Mouse (Mus musculus) lung, embryonic 16.5 days (tissue): ENCODE measurements at regions not wholly inside any gene's neighbourhood (a gene's known extent, or its start where the extent isn't known, plus 50 kb on each side); places are given as distances from the start of the nearest gene placed in this dataset.
"Not testable (repeated sequence)": the region's sequence is repeated elsewhere in the genome, so short reads cannot be mapped to it uniquely, and the experiment has no call there.

Experiments
- ATAC-seq: fragments of 200-750 bp; cut with Nextera tagmentation; 2 replicates; pipeline ENCODE4 v1.8.0; 2017; ENCODE audit warnings: low read depth, mild to moderate bottlenecking, moderate library complexity
- H3K27ac ChIP-seq: fragments of 300-500 bp; sonication (generic); 2 replicates; pipeline ENCODE4 v1.5.1; 2014; ENCODE audit warnings: mild to moderate bottlenecking, control low read depth, low read length
- H3K27me3 ChIP-seq: fragments of 300-500 bp; sonication (generic); 2 replicates; pipeline ENCODE4 v1.6.1; 2014; ENCODE audit warnings: low read depth, low read length, mixed read lengths; ENCODE audit not compliant: control insufficient read depth, insufficient read depth
- H3K36me3 ChIP-seq: fragments of 300-500 bp; sonication (generic); 2 replicates; pipeline ENCODE4 v1.6.1; 2014; ENCODE audit warnings: low read length; ENCODE audit not compliant: control insufficient read depth, insufficient read depth
- H3K4me1 ChIP-seq: fragments of 300-500 bp; sonication (generic); replicated peaks from 2 replicates; pipeline ENCODE4 v1.6.1; 2014; ENCODE audit warnings: low read length, mixed read lengths; ENCODE audit not compliant: control insufficient read depth, insufficient read depth
- H3K4me2 ChIP-seq: fragments of 300-500 bp; sonication (generic); 2 replicates; pipeline ENCODE4 v1.6.1; 2014; ENCODE audit warnings: low read depth, low read length, control low read depth
- H3K4me3 ChIP-seq: fragments of 300-500 bp; sonication (generic); 2 replicates; pipeline ENCODE4 v1.5.1; 2014; ENCODE audit warnings: mild to moderate bottlenecking, low read length, control low read depth
- H3K9ac ChIP-seq: fragments of 300-500 bp; sonication (generic); 2 replicates; pipeline ENCODE4 v1.6.1; 2014; ENCODE audit warnings: low read length, control low read depth
- H3K9me3 ChIP-seq: fragments of 300-500 bp; sonication (generic); 2 replicates; pipeline ENCODE4 v1.6.1; 2016; ENCODE audit warnings: low read length; ENCODE audit not compliant: control insufficient read depth
- WGBS: fragments of 180-500 bp; shearing (Covaris S2); extraction: QIAGEN DNeasy Blood & Tissue Kit; methylation state at CpG from one replicate; pipeline ENCODE4 v1.1.7; 2014; 5-methylcytosine and 5-hydroxymethylcytosine counted together

DNA sequence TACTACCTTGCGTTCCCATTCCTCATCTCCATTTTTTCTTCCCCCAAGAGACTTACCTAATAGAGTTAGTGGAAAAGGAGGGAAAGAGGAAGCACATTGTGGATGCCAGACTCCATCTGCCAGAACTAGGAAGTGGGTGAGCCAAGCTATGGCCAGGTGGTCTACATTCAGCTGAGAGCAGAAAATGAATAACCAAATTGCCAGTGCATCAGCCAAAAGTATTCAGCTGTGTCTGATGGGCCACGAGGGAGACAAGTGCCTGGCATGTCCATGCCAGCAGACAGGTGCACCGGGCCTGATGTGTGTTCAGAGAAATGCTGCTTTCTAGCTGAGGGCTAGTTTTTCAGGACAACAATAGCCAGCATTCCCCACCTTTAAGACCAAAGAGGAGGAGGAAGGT, 126.4 kb downstream of the Tomm20 start:
- peaks cover 3% of the 10 kb centered on the region; the same call in 1 of the 2 replicates for H3K4me1 ChIP-seq
- no peak overlapping the region for H3K4me3 ChIP-seq
- no peak overlapping the region for H3K4me2 ChIP-seq
- no peak for ATAC-seq
- 87% methylated on average over 3 of the region's 3 CpGs for WGBS
- H3K27ac ChIP-seq, result no peak overlapping the region
- no peaks in the 10 kb centered on the region for H3K27me3 ChIP-seq
- H3K36me3 ChIP-seq, result no peaks in the 10 kb centered on the region
- no peaks in the 10 kb centered on the region for H3K9me3 ChIP-seq
- no peak overlapping the region for H3K9ac ChIP-seq

DNA sequence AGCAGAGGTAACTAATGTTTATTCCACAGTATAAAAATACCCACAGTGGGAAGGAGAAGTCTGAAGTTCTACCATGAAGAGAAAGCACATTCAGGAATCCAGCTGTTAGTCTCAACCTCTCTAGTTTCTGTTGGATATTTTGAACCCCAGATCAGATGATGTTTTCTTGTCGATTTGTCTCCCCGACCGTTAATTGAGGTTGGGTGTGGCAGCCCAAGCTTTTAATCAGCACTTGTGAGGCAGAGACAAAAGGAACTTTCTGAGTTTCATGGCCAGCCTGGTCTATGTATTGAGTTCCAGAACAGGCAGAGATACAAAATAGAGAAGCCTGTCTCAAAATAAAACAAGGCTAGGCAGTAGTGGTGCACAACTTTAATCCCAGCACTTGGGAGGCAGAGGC, 129.5 kb downstream of the Tomm20 start:
- H3K9ac ChIP-seq, result no peak overlapping the region
- H3K9me3 ChIP-seq, result peaks cover 8% of the 10 kb centered on the region
- no peak overlapping the region for H3K4me3 ChIP-seq
- H3K27ac ChIP-seq, result no peak overlapping the region
- ATAC-seq, result no peak
- H3K36me3 ChIP-seq, result no peaks in the 10 kb centered on the region
- WGBS, result 80% methylated on average over 3 of the region's 3 CpGs
- peaks cover 2% of the 10 kb centered on the region; the same call in 1 of the 2 replicates for H3K4me1 ChIP-seq
- H3K4me2 ChIP-seq, result no peak overlapping the region
- H3K27me3 ChIP-seq, result no peaks in the 10 kb centered on the region

DNA sequence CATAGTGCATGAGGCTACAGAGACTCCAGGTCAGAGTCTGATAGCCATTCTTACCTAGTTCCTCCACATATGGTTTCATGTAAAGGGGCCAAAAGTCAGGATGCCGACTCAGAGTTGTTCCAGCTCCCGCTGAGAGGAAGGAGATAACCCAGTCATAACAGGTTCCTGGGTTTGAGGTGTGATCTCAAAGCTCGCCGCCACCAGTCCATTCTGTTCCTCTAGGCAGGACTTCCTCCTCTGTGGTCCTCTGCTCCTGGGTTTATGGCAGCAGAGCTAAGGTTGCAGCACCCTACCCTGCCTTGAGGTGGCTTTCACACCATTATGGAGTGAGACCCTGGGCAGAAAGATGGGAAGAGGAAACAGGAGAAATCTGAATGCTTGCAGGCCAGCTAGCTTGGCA, 131.2 kb downstream of the Tomm20 start:
- ATAC-seq, result no peak
- Histone ChIP-seq H3K27me3 (no peaks in the 10 kb centered on the region), H3K27ac (no peak overlapping the region), H3K36me3 (no peaks in the 10 kb centered on the region), H3K4me2 (no peak overlapping the region), H3K4me3 (no peak overlapping the region), H3K9ac (no peak overlapping the region), H3K4me1 (peaks cover under 1% of the 10 kb centered on the region; the same call in 1 of the 2 replicates), H3K9me3 (peaks cover 8% of the 10 kb centered on the region)
- 70% methylated on average over 4 of the region's 4 CpGs for WGBS

DNA sequence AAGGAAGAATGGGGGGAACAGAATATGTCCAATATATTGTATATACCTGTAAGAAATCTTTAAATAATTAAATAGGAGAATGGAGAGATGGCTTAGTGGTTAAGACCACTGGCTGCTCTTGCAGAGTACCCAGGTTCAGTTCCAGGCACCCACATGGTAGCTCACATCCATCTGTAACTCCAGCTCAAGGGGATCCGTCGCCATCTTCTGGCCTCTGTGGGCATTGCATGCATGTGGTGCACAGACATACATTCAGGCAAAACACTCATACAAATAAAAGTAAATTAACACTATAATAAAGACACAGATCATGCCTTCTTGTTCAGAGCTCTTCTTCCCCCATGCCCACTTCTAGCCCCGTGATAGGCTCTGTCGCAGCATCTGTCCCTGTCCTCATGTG, 132.0 kb downstream of the Tomm20 start:
- peaks cover 4% of the 10 kb centered on the region; the same call in 1 of the 2 replicates for H3K4me1 ChIP-seq
- peaks cover 8% of the 10 kb centered on the region for H3K9me3 ChIP-seq
- ATAC-seq, result no peak
- H3K9ac ChIP-seq, result no peak overlapping the region
- no peaks in the 10 kb centered on the region for H3K36me3 ChIP-seq
- H3K4me3 ChIP-seq, result no peak overlapping the region
- no peak overlapping the region for H3K4me2 ChIP-seq
- H3K27ac ChIP-seq, result no peak overlapping the region
- WGBS, result 74% methylated on average over 4 of the region's 4 CpGs
- H3K27me3 ChIP-seq, result no peaks in the 10 kb centered on the region

DNA sequence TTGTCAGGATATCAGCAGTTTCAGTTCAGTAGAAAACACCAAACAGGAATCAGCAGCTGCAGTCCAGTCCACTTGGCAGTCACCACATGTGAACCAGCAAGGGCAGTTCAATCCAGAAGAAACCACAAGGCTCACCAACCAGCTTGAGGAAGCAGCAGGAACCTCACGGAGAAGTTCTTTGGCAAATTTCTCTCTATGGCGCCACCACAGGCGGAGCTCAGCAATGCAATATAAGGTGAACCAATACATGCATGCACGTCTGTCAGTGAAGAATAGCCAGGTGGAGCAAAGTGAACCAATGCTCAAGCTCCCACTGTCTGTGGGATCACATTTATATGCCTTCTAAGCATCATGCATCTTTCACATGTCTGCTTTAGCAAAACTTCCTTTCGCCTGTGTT, 132.9 kb downstream of the Tomm20 start:
- Histone ChIP-seq H3K4me1 (peaks cover 4% of the 10 kb centered on the region; the same call in 1 of the 2 replicates), H3K4me2 (no peak overlapping the region), H3K36me3 (no peaks in the 10 kb centered on the region), H3K9ac (no peak overlapping the region), H3K9me3 (peaks cover 8% of the 10 kb centered on the region), H3K4me3 (no peak overlapping the region), H3K27me3 (no peaks in the 10 kb centered on the region), H3K27ac (no peak overlapping the region)
- no peak for ATAC-seq
- 93% methylated on average over 5 of the region's 5 CpGs for WGBS

DNA sequence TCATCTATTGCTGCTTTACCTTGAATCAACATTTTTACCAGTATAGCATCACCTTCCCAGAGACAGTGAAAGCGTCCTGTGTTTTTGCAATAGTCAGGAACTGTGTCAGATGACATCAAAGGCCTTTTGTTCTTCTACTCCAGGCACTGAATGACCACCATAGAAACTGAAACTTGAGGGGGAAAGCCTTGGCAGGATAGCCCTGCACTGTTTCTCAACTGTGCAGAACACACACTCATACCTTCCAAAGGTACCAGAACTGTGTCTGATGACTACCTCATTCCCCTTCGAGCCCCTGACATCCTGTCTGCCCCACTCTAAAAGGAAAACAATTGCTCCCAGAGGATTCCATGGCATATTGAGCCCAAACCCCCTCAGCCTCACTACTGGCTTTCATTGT, 134.3 kb downstream of the Tomm20 start:
- not testable (repeated sequence) for H3K4me2 ChIP-seq
- WGBS, result 45% methylated on average over 2 of the region's 2 CpGs

DNA sequence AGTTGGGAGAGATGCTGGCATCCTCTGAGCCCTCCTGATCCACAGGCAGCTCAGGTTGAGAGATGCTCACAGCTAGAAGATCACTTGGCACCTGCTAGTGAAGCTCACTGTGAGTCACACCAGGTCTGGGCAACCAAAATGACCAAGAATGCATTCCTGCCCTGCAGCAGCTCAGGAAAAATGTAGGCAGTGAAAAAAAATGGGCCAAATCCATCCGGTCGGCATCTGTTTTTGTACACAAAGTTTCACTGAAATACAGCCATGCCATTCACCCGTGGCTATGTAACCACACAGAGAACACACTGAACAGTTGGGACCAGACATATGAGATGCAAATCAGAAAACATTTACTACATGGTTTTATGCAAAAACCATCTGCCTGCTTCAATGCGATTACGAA, 135.1 kb downstream of the Tomm20 start:
- peaks cover 8% of the 10 kb centered on the region for H3K9me3 ChIP-seq
- peaks cover 17% of the 10 kb centered on the region for H3K4me1 ChIP-seq
- H3K9ac ChIP-seq, result no peak overlapping the region
- H3K27ac ChIP-seq, result no peak overlapping the region
- H3K27me3 ChIP-seq, result no peaks in the 10 kb centered on the region
- H3K4me2 ChIP-seq, result no peak overlapping the region
- ATAC-seq, result no peak
- 88% methylated on average over 5 of the region's 5 CpGs for WGBS
- no peak overlapping the region for H3K4me3 ChIP-seq
- no peaks in the 10 kb centered on the region for H3K36me3 ChIP-seq

More for the DNA sequence above, 134.3 kb downstream of the Tomm20 start:
- H3K9ac ChIP-seq, ATAC-seq, H3K4me3 ChIP-seq, H3K4me1 ChIP-seq, H3K36me3 ChIP-seq, H3K27me3 ChIP-seq, H3K9me3 ChIP-seq, H3K27ac ChIP-seq: not testable (repeated sequence)

DNA sequence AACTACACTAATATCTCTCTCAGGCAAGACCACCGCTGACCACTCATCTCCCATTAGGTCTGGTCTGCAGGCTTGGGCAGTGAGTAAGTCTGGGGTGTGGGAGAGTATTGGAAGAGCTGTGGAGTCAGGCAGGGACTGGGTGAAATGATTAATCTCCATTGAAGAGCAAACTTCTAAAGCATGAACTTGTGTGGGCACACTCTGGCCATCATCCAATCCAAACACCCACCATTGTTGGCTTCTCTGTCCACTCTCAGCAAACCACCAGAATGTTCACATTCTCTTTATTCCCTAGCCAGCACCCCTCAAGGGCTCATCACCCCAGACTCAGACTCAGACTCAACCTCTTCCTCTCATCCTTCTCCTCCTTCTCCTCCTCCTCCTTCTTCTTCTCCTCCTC, 136.3 kb downstream of the Tomm20 start:
- no peak for ATAC-seq
- Histone ChIP-seq H3K4me3 (no peak overlapping the region), H3K36me3 (no peaks in the 10 kb centered on the region), H3K4me2 (no peak overlapping the region), H3K4me1 (peaks cover 22% of the 10 kb centered on the region), H3K27me3 (no peaks in the 10 kb centered on the region), H3K9ac (no peak overlapping the region), H3K9me3 (peaks cover 8% of the 10 kb centered on the region), H3K27ac (no peak overlapping the region)
- 86% methylated on average over 1 of the region's 1 CpGs for WGBS

DNA sequence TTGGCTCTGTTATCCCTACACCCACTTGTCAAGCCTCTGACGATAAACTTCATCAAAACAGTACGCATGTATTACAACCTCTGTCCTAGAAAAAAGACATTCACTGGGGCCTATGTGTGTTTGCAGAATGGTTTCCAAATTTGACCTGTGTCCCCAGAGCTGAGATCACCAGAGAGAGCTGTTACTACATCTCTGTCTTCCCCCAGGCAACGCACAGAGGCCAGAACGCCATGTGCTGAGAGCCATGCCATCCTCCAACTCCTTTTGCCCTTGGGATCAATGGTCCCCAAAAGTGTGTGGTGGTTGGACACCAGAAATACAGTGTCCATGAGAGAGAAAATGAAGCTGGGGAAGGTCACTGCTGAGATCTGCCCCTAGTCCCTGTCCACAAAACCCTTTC, 137.1 kb downstream of the Tomm20 start:
- no peak overlapping the region for H3K27ac ChIP-seq
- no peak overlapping the region for H3K4me3 ChIP-seq
- H3K27me3 ChIP-seq, result no peaks in the 10 kb centered on the region
- H3K4me2 ChIP-seq, result no peak overlapping the region
- WGBS, result 82% methylated on average over 4 of the region's 4 CpGs
- no peaks in the 10 kb centered on the region for H3K36me3 ChIP-seq
- H3K4me1 ChIP-seq, result peaks cover 27% of the 10 kb centered on the region
- H3K9ac ChIP-seq, result no peak overlapping the region
- no peak for ATAC-seq
- H3K9me3 ChIP-seq, result peaks cover 6% of the 10 kb centered on the region

DNA sequence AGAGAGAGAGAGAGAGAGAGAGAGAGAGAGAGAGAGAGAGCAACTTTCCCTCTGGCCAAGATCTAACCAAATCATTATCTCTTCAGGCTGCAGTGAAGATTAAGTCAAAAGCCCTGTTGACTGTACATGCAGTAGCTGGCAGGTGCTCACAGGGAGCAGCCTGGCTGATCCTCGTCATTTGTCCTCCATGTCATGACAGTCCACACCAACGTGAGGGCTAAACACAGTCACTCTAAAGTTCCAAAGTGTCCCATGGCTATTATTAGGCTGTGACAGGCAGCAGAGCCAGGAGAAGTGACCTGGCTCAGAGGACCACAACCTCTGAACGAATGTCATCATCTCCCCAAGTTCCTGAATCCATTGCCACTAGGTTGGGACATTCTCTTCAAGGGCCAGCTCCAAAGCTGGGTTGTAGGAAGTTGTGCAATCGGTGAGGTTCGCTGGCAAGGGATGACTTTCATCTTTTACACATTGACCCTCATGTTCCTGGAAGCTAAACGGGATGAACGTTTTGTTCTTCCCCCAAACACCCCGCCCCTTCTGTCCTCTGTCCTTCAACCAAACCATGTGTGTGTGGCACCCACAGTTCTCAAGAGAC, 138.4 kb downstream of the Tomm20 start:
- Histone ChIP-seq H3K36me3 (no peaks in the 10 kb centered on the region), H3K4me2 (no peak overlapping the region), H3K27ac (peak overlapping the region; percentile 80), H3K4me1 (peaks cover 30% of the 10 kb centered on the region), H3K4me3 (no peak overlapping the region), H3K9ac (no peak overlapping the region), H3K9me3 (no peaks in the 10 kb centered on the region), H3K27me3 (no peaks in the 10 kb centered on the region)
- ATAC-seq, result no peak
- WGBS, result 57% methylated on average over 8 of the region's 8 CpGs
